Mouse (Mus musculus): ENCODE data around the gene Wdr49.
"Not testable (repeated sequence)": the region's sequence is repeated elsewhere in the genome, so short reads cannot be mapped to it uniquely, and the experiment has no call there.

The Wdr49 gene

DNA sequence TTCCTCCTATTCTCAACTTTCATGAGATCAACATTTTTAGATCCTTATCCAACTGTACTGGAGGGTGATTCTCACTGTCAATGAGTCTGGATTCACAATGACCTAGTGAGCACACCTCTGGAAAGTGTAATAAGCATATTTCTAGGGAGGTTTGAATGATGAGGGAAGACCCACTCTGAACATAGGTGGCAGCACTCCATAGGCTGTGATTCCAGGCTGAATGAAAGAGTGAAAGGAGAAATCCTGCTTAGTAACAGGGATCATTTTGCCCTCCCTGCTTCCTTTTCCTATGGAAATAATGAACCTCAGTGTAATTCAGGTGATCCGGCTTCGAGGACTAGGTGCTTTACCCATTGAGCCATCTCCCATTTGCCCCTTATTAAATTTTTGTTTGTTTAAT is 180.9 kb downstream of the Wdr49 start:
- no peak for DNase-seq (ENCODE audit: low spot score)

DNA sequence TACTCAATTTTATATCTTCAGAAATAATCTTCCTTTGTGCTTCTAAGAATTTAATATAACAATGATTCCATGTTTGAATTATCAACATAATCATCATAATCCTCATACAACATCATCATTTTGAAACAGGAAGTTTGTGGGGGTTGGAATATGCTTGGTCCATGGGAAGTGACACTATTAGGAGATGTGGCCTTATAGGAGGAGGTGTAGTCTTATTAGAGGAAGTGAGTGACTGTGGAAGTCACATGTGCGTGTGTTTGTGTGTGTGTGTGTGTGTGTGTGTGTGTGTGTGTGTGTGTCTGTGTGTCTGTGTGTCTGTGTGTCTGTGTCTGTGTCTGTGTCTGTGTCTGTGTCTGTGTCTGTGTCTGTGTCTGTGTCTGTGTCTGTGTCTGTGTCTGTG is 182.5 kb downstream of the Wdr49 start:
- not testable (repeated sequence) for DNase-seq (ENCODE audit: low spot score)

DNA sequence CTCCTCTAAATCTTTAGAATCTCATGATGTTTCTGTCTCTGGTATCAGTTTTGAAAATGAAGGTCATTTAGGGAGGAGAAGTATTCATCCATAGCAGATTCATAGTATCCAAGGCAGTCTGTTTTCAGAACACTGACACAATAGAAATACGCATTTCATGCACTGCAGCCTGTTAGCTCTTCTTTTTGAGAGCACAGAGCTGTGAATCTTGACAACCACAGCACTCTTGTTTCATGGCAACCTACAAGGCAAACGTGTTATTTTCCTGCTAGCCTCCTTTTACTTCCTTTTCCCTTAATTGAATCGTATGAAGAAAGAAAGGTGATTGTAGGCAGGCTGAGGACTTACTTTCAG is 184.2 kb downstream of the Wdr49 start:
- no peak for DNase-seq (ENCODE audit: low spot score)

DNA sequence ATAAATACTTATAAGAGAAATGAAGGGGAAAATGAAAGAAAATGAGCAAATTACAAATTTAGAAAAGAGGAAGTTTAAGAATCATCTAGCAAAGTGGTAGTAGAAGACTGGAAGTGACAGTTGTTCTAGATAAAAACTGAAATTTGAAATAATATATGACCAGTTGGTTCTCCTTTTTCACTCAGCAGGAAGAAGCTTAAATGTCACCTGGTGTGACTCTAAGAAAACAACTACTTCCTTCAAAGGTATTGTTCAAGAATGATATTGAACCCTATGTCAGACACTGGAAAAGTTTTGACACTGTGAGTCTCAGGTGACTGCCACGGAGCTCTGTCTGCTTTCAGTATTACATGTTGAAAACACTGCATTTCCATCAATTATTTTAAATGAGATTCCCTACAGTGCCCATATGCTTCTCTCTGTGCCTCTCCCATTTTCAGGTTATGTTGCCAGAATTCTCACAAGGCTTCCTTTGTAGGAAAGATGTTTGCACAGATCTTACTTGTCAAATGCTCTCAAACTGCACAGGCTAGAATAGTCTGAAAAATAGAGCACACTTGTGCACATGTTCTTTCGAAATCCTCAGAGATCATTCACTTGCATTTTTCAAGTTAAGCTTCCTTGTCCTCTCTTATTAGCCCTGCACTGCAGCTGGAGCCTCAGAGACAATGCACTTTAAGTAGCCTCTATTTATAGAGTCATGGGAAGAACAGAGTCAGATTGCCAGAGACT is 184.8 kb downstream of the Wdr49 start:
- peak; percentile 4 for DNase-seq (ENCODE audit: low spot score)

DNA sequence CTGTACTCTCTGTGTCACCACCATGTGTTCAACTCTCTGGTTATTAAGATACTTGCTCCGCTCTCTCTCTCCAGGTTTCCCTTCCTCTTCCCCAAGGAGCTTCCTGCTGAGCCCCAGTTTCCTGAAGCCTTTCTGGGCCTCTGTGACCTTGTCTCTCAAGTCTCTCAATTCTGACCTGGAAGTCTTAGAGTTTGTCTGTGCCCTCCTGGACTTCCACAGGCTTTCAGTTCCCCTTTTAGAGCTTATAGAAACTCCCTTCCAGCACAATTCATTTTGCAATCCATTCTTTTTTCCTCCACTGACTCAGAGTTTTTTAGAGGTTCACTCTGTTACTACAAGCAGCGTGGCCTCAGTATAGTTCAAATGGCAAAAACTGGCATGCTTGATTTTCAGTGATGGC is 188.7 kb downstream of the Wdr49 start:
- no peak for DNase-seq (ENCODE audit: low spot score)

DNA sequence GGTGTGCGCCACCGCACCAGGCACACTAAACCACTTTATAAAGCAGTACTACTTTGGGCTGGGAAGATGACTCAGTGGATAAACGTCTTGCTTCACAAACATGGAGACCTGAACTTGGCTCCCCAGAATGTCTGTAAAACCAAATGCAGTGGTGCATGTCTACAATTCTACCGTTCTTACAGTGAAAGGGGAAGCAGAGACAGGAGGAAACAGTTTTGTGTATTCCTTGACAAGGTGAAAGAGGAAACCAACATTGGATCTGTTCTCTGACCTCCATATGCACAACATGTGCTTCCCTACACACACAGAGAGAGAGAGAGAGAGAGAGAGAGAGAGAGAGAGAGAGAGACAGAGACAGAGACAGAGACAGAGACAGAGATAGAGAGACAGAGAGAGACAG is 204.5 kb downstream of the Wdr49 start:
- no peak for DNase-seq (ENCODE audit: low spot score)

DNA sequence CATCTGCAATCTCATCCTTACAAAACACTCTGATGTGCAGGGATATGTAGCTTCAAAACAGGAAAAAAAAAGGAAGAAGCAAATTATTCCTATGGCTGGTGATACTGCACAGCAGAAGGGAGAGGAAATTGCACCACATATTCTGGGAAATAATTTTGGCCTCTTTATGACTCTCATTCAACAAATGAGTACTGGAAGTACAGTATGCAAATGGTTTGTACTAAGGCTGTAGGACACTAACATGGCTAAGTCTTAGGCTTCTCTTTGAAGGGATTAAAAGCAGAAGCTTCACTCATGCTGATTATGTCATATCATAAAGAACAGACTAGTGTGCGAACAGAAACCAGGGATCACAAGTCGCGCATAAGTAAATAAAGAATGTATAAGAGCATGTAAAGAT is 205.4 kb downstream of the Wdr49 start:
- no peak for DNase-seq (ENCODE audit: low spot score)

DNA sequence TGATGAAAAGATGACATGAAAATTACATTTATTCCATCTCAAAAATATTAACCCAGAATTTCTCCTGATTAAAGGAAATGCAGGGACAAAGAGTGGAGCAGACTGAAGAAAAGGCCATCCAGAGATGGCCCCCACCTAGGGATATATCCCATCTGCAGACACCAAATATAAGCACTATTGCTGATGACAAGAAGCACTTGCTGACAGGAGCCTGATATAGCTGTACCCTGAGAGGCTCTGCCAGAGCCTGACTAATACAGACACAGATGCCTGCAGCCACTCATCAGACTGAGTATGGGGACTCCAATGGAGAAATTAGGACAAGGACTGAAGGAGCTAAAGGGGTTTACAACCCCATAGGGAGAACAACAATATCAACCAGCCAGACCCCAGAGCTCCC is 206.8 kb downstream of the Wdr49 start:
- no peak for DNase-seq (ENCODE audit: low spot score)

DNA sequence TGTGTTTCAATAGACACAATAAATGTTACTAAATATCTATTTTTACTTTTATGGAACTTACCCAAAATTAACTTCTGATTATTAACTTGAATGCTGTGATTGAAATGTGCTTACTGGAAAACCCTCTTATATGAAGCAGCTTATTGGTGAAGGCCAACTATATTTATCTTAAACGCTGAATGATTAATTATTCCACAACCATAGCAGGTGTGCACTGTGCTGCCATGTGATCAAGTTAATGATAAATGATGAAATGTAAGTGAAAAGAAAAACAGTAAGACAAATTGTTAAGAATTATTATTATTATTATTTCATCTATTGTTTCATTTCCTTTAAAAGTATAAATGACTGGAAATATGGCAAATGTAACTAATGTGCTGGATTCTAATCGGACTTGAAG is 212.0 kb downstream of the Wdr49 start, which contains the start of gene Serpini2:
TSS of gene Serpini2 (minus strand) at position 101 of the 400 bp plus-strand sequence.
- DNase-seq (ENCODE audit: low spot score), result no peak

DNA sequence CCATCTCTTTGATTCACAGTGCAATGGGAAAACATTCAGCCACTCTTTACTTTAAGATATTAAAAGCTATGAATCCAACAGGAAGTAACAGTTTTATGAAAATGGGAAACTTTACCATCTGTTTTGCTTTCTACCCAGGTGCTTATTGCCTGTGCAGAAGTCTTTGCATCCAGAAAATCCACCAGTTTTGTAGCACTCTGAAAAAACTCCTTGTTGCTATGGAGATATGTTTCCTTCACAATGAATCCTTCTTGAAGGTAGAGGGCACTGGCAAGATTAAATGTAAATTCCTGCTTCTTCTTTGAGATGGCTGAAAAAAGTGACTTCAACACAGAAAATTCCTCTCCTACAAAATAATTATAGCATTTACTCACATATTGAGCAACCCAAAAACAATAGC is 222.6 kb downstream of the Wdr49 start:
- peak; percentile 9 for DNase-seq (ENCODE audit: low spot score)
